Mouse (Mus musculus): Measurements from ENCODE around the gene Sema3f.

Sema3f gene

DNA sequence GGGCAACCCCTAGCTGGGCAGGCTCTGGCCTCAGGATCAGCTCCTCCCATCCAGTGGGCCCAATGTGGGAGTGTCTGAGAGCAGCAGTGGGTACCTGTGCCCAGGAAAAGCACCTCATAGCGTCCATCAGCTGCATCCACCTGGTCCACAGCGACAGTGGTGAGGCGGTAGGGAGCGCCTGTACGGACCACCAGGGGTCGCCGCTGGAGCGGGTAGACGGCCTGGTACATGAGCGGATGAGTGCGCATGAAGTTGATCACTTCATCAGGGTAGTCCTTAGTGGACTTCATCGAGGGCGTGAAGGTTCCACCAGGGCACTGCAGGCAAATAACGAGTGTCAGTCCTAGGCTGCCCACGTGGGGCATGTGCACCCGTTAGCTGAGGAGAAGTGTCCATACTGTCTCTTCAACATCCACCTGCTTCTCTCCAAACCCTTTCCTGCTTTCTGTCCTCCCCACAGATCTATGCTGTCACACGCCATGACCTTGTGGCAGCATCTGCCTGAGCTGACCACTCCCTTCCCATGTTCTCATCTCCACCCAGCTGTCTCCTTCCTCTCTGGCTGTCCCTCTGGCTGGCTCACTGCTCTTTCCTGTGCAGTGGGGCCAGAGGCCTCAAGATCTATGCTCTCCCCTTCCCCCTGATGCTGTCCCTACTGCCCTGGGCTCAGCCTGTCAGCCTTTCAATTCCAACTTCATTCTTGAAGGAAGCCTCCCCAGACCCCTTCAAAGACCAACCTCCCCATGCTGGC lies 24.9 kb downstream of the Sema3f start:
- TF ChIP-seq GATA4 (IDR thresholded peaks at IDR 0.05; ENCODE audit: insufficient replicate concordance, low read length) = peak; percentile 15; the same call in 1 of the 2 replicates

GRCm38 (mm10) chr9:107682405-107682804 lies 27.9 kb downstream of the Sema3f start:
- no peak for TF ChIP-seq GATA4 (IDR thresholded peaks at IDR 0.05; ENCODE audit: insufficient replicate concordance, low read length)

DNA sequence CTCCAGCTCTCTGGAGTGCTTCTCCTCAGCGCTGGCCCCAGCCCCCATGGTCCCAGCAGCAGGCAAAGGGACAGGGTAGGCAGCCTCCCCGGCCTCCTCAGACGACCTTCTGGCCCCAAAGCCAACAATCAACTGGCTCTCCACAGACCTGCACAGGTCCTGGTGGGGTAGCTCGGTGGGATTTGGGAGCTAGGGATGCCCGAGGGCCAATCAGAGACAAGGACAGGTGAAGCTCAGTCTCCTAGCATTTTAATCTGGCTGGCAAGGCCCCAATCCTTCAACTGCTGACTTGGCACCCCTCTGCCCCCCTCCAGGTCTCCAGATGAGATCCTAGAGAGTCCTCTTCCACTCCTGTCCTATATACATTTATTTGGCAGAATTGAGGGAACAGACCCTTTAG lies 30.8 kb downstream of the Sema3f start, which contains the start of gene Gnat1:
Gene Gnat1, minus strand, starts transcription at position 212 of the 400 bp plus-strand sequence.
- no peak for TF ChIP-seq GATA4 (IDR thresholded peaks at IDR 0.05; ENCODE audit: insufficient replicate concordance, low read length)

DNA sequence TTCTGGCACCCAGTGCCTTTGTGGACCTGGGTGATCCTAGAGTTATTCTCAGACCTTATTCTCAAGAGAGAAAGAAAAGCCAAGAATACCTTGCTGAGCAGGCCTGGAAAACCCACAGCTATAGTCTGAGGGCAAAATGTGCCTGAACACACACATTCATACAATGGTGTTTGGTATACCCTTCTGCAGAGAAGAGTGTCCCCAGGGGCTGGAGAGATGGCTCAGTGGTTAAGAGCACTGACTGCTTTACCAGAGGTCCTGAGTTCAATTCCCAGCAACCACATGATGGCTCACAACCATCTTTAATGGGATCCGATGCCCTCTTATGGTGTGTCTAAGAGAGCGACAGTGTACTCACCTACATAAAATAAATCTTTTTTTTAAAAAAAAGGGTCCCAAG lies 31.4 kb downstream of the Sema3f start:
- no peak for TF ChIP-seq GATA4 (IDR thresholded peaks at IDR 0.05; ENCODE audit: insufficient replicate concordance, low read length)

DNA sequence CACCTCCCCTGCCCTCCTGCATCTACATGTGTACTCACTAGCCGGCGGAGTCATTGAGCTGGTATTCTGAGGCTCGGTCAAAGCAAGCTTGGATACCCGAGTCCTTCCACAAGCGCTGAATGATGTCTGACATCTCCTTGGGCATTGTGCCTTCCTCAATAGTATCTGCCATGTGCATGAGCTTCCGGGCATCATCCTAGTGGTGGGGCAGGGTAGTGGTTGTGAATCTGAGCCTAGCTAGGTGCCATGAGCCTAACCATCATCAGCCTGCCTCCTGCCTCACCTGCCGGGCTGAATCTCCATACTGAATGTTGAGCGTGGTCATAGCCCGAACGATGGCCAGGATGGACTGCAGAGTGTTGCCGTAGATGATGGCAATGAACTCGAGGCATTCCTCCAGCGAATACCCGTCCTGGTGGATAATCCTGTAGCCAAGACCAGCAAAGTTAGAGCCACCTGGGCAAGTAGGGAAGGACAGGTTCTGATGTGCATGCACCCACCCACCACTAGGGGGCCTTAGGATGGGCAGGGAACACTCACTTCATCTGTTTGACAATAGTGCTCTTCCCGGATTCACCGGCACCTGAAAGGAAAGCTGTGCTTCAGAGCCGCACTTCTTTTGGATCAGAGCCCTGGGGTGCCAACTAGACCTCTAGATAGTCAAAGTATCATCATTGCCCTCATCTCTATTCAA lies 33.0 kb downstream of the Sema3f start:
- no peak for TF ChIP-seq GATA4 (IDR thresholded peaks at IDR 0.05; ENCODE audit: insufficient replicate concordance, low read length)

DNA sequence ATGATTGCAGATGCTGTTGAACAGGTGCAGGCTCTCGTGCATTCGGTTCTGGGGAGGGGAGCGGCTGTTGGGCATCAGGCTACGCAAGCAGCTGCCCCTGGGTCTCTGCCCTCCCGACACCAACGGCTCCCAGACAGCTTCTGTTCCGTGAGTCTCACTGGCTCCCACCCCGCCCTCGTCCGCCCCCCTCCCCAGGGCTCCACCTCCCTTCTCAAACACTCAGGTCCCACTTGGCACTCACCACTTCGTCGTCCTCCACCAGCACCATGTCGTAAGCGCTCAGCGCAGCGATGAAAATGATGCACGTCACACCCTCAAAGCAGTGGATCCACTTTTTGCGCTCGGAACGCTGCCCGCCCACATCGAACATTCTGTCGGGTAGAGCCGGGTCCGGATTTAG lies 34.0 kb downstream of the Sema3f start:
- TF ChIP-seq GATA4 (IDR thresholded peaks at IDR 0.05; ENCODE audit: insufficient replicate concordance, low read length) = no peak

DNA sequence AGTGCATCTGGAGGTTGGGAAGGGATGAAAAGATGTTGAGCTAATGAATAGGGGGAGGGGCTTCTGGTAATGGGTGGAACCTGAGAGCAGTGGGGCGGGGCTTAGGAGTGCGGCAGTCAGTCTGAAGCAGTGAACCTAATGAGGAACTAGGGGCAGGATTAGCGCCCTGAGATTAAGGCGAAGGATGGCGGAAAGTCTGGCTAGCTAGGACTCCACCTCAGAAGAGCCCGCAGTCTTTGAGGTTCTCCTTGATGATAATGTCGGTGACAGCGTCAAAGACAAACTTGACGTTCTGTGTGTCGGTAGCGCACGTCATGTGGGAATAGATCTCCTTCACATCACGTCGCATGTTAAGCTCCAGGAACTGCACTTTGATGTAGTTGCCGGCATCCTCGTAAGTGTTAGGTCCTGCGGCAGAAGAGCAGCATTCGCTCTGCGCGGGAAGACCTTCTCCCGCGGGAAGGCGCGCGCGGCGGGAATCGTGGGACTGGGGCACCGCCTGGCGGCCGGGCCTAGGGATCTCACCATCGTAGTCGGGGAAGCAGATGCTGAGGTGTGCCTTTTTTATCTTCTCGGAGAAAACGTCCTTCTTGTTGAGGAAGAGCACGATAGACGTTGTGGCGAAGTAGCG lies 34.5 kb downstream of the Sema3f start:
- no peak for TF ChIP-seq GATA4 (IDR thresholded peaks at IDR 0.05; ENCODE audit: insufficient replicate concordance, low read length)

DNA sequence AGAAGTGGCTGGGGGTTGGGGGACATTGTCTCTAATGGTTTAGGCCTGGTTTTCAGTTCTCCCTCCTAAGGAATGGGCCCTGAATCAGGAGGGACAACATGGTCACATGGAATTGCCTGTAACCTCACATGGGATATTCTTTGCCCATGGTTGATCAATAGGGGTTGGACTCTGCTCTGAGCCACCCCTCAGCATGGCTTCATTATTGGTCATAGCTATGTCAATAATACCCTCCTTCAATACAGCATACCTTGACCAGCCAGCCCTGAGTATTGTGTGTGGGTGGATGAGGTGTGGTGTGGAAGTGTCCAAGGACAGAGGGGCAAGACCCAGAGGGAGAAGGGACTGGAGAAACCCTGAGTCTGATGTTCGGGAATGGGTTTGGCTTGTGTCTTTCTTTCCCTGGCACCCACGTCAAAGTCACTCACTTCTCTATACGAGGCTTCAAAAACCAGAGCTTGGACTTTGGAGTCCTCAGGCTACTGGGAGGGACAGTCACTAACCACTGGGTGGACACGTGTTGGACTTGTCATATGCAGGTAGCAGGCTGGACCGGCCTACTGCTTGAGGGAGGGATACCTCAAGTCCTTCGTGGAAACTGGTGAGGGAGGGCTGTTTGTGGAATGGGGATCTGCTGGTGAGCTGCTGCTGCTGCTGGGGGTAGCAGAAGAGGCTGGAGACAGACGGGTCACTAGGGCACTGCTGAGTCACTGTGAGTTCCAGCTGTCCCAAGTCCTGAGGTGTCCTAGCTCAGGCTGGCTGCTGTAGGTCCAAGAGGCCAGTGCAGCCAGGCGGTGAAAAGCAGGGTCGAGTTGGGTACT lies 35.5 kb downstream of the Sema3f start:
- TF ChIP-seq GATA4 (IDR thresholded peaks at IDR 0.05; ENCODE audit: insufficient replicate concordance, low read length) = no peak

DNA sequence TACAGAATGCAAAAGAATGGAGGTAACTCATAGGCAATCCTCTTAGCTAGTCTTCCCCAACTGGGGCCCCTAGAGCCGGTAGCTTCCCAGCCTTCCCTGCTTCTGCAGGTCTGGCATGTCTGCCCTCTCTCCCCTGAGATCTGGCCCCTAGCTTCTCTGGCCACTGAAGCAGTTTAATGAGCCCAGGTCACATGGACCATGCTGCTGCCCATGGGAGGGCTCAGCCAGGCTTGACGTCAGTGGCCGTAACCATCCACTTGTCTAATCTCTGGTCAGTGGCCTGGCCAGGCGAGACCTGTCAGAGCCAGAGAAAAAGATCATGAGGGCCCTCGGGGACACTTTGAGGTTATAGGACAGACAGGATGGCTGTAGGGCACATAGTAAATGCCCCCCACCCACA lies 40.0 kb downstream of the Sema3f start:
- no peak for TF ChIP-seq GATA4 (IDR thresholded peaks at IDR 0.05; ENCODE audit: insufficient replicate concordance, low read length)

DNA sequence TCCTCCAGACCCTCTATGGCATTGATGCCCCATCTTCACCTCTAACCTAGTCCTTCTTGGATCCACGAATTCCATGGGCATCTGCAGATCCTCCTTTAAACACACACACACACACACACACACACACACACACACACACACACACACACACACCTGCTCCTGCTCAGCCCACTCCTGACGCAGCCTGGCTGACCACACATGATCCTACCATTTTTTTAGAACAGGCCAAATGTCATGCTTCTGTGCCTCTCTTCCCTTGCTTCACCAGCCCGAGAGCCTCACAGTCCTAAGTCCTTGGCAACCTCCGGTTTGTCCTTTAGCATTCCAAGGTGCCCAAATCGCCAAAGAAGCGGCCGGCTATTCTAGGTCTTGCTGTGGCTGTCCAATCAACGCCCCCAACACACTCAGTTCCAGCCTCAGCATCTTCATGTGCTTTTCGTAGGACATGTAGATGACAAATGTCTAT lies 40.8 kb downstream of the Sema3f start, which contains the start of gene Slc38a3:
Gene Slc38a3, minus strand, starts transcription at position 51 of the 466 bp plus-strand sequence.
- no peak for TF ChIP-seq GATA4 (IDR thresholded peaks at IDR 0.05; ENCODE audit: insufficient replicate concordance, low read length)

GRCm38 (mm10) chr9:107668916-107669315 lies 41.4 kb downstream of the Sema3f start:
- TF ChIP-seq GATA4 (IDR thresholded peaks at IDR 0.05; ENCODE audit: insufficient replicate concordance, low read length) = no peak

DNA sequence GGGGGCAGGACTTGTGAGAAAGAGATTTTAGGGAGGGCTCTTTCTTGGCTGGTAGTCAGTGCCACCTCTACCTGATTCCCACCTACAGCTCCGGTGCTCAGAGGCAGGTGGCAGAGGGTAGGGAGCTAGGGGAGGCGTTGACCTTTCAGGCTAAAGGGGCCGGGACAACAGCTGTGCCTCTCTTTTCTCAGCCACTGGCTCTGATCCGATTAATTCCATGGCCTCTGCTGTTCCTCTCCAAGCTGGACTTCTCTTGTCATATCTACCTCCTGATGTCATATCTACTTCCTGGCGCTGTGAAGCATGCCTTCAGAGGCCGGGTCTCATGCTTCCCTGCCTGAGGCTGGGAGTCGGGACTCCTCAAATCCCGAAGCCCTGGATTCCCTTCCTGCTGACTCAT lies 42.3 kb downstream of the Sema3f start:
- TF ChIP-seq GATA4 (IDR thresholded peaks at IDR 0.05; ENCODE audit: insufficient replicate concordance, low read length) = no peak

- no peak for TF ChIP-seq GATA4 (IDR thresholded peaks at IDR 0.05; ENCODE audit: insufficient replicate concordance, low read length)
These were observed 43.1 kb downstream of the Sema3f start for GRCm38 (mm10) chr9:107667219-107667618.

- no peak for TF ChIP-seq GATA4 (IDR thresholded peaks at IDR 0.05; ENCODE audit: insufficient replicate concordance, low read length)
These were observed 43.5 kb downstream of the Sema3f start for GRCm38 (mm10) chr9:107666751-107667205.

- TF ChIP-seq GATA4 (IDR thresholded peaks at IDR 0.05; ENCODE audit: insufficient replicate concordance, low read length) = no peak
These were observed 45.0 kb downstream of the Sema3f start for GRCm38 (mm10) chr9:107665308-107665707.

Measured in liver, adult (tissue).